Mouse (Mus musculus): ENCODE results near the gene Prss50.

DNA sequence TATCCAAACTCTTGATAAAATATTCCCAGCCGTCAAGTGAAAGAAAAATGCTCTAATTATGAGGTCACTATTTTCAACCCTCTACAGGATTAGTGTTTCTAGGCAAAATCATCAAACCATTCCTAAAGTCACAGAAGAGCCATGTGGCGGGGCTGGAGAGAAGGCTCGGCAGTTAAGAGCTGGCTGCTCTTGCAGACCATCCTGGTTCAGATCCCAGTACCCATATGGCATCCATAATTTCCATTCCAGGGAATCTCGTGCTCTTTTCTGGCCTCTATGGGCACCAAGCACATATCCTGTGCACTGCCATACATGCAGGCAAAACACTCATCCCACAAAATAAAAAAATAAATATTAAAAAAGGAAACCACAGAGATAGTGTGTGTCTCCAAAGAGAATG, 32.3 kb upstream of the Prss50 start:
- TF ChIP-seq GATA1 (IDR thresholded peaks at IDR 0.05; ENCODE audit: borderline replicate concordance, low read length) (no peak), FLI1 (IDR thresholded peaks at IDR 0.05; ENCODE audit: low read length) (no peak)
